Mouse (Mus musculus): ENCODE measurements at regions not wholly inside any gene's neighbourhood (a gene's known extent, or its start where the extent isn't known, plus 50 kb on each side); places are given as distances from the start of the nearest gene placed in this dataset.
"Not testable (repeated sequence)": the region's sequence is repeated elsewhere in the genome, so short reads cannot be mapped to it uniquely, and the experiment has no call there.

- ChIA-PET CTCF (no interaction called here), POLR2A (no interaction called here)
- no peaks in the 10 kb centered on the region for H3K27me3 ChIP-seq
- DNase-seq (ENCODE audit: low read depth, low spot score) = no peak
- in situ Hi-C loops (cut with MboI; ENCODE audit: low pct_unique_long_range_greater_than_20kb) = no loop called here
- no peak for TF ChIP-seq CTCF (IDR thresholded peaks at IDR 0.05)
- no peak for ATAC-seq
These were observed 393.8 kb downstream of the Ice1 start for GRCm38 (mm10) chr13:70243598-70244157.

- no peak for ATAC-seq
- no peak for TF ChIP-seq CTCF (IDR thresholded peaks at IDR 0.05)
- ChIA-PET CTCF (no interaction called here), POLR2A (no interaction called here)
- in situ Hi-C loops (cut with MboI; ENCODE audit: low pct_unique_long_range_greater_than_20kb) = no loop called here
- H3K27me3 ChIP-seq = no peaks in the 10 kb centered on the region
- no peak for DNase-seq (ENCODE audit: low read depth, low spot score)
These were observed 377.4 kb downstream of the Ice1 start for GRCm38 (mm10) chr13:70260003-70260496.

GRCm38 (mm10) chr13:70263654-70264053 is 373.8 kb downstream of the Ice1 start:
- ATAC-seq = no peak
- in situ Hi-C loops (cut with MboI; ENCODE audit: low pct_unique_long_range_greater_than_20kb) = no loop called here

GRCm38 (mm10) chr13:70276884-70277378 is 360.5 kb downstream of the Ice1 start:
- H3K27me3 ChIP-seq; DNase-seq (ENCODE audit: low read depth, low spot score); ATAC-seq; in situ Hi-C loops (cut with MboI; ENCODE audit: low pct_unique_long_range_greater_than_20kb); POLR2A ChIA-PET: not testable (repeated sequence)
- CTCF ChIA-PET = interaction anchor here (1.1 to 1.2 kb wide), 2 partner anchors 11 to 28 kb away, joined by 3 read pairs; no protein-coding TSS in a partner anchor

More at GRCm38 (mm10) chr13:70263654-70264053, 373.8 kb downstream of the Ice1 start:
- ChIA-PET POLR2A (no interaction called here), CTCF (no interaction called here)
- TF ChIP-seq CTCF (IDR thresholded peaks at IDR 0.05) = no peak
- no peak for DNase-seq (ENCODE audit: low read depth, low spot score)
- H3K27me3 ChIP-seq = no peaks in the 10 kb centered on the region

GRCm38 (mm10) chr13:70277667-70278591 is 359.5 kb downstream of the Ice1 start:
- H3K27me3 ChIP-seq = no peaks in the 10 kb centered on the region
- no peak for DNase-seq (ENCODE audit: low read depth, low spot score)
- TF ChIP-seq CTCF (IDR thresholded peaks at IDR 0.05) = no peak
- ChIA-PET POLR2A (no interaction called here), CTCF (interaction anchor here (1.1 to 1.2 kb wide), 2 partner anchors 10 to 27 kb away, joined by 3 read pairs; no protein-coding TSS in a partner anchor)
- in situ Hi-C loops (cut with MboI; ENCODE audit: low pct_unique_long_range_greater_than_20kb) = no loop called here
- no peak for ATAC-seq

- CTCF ChIA-PET = interaction anchor here (1.2 kb wide), 1 partner anchor 9 kb away, joined by 3 read pairs; no protein-coding TSS in a partner anchor
- in situ Hi-C loops (cut with MboI; ENCODE audit: low pct_unique_long_range_greater_than_20kb) = no loop called here
These were observed 356.2 kb downstream of the Ice1 start for GRCm38 (mm10) chr13:70281051-70281847.

GRCm38 (mm10) chr13:70282731-70283130 is 354.7 kb downstream of the Ice1 start:
- no peak for DNase-seq (ENCODE audit: low read depth, low spot score)
- POLR2A ChIA-PET = no interaction called here
- ATAC-seq = no peak

More at GRCm38 (mm10) chr13:70281051-70281847, 356.2 kb downstream of the Ice1 start:
- no peaks in the 10 kb centered on the region for H3K27me3 ChIP-seq
- DNase-seq (ENCODE audit: low read depth, low spot score) (no peak), ATAC-seq (no peak)
- TF ChIP-seq CTCF (IDR thresholded peaks at IDR 0.05) = no peak
- POLR2A ChIA-PET = no interaction called here

GRCm38 (mm10) chr13:70283231-70283630 is 354.2 kb downstream of the Ice1 start:
- in situ Hi-C loops (cut with MboI; ENCODE audit: low pct_unique_long_range_greater_than_20kb) = no loop called here
- ChIA-PET POLR2A (no interaction called here), CTCF (interaction anchor here (1.1 kb wide), 1 partner anchor 20 kb away, joined by 4 read pairs; no protein-coding TSS in a partner anchor)
- H3K27me3 ChIP-seq = no peaks in the 10 kb centered on the region
- TF ChIP-seq CTCF (IDR thresholded peaks at IDR 0.05) = no peak
- ATAC-seq (no peak), DNase-seq (ENCODE audit: low read depth, low spot score) (no peak)

More at GRCm38 (mm10) chr13:70282731-70283130, 354.7 kb downstream of the Ice1 start:
- CTCF ChIA-PET = interaction anchor here (1.1 to 1.2 kb wide), 2 partner anchors 10 to 20 kb away, joined by 3 to 4 read pairs; no protein-coding TSS in a partner anchor
- TF ChIP-seq CTCF (IDR thresholded peaks at IDR 0.05) = no peak
- in situ Hi-C loops (cut with MboI; ENCODE audit: low pct_unique_long_range_greater_than_20kb) = no loop called here
- no peaks in the 10 kb centered on the region for H3K27me3 ChIP-seq

- no peak for TF ChIP-seq CTCF (IDR thresholded peaks at IDR 0.05)
- no peak for DNase-seq (ENCODE audit: low read depth, low spot score)
- no peaks in the 10 kb centered on the region for H3K27me3 ChIP-seq
- no peak for ATAC-seq
- POLR2A ChIA-PET = interaction anchor here (0.7 kb wide), 1 partner anchor 14 kb away, joined by 3 read pairs; no protein-coding TSS in a partner anchor
- CTCF ChIA-PET = interaction anchor here (1.5 kb wide), 1 partner anchor 20 kb away, joined by 3 read pairs; no protein-coding TSS in a partner anchor
- in situ Hi-C loops (cut with MboI; ENCODE audit: low pct_unique_long_range_greater_than_20kb) = no loop called here
These were observed 344.7 kb downstream of the Ice1 start for GRCm38 (mm10) chr13:70292713-70293112.
